Comparison of ENCODE assay signal across 7 mouse cellular contexts in the genomic region with DNA sequence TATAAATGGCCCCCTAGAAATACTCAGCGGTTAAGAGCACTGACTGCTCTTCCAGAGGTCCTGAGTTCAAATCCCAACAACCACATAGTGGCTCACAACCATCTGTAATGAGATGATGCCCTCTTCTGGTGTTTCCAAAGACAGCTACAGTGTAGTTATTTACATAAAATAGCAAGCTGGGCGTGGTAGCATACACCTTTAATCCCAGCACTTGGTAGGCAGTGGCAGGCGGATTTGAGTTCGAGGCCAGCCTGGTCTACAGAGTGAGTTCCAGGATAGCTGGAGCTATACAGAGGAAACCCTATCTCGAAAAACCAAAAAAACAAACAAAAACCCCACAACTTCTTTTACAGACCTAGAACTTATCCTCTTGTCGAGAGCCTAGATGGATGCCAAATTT. TPM values are rescaled to one million over a fixed set of nuclear protein-coding genes. Genes with fewer than 3 reads are reported as not detected.
DNase-seq lines count a peak whose midpoint lies in the region; ATAC-seq and TF ChIP-seq lines count a peak whose summit lies in the region.
"Not testable (repeated sequence)": the region's sequence is repeated elsewhere in the genome, so short reads cannot be mapped to it uniquely, and the experiment has no call there.

No protein-coding gene starts in this region.

- not testable (repeated sequence) for ATAC-seq in embryonic facial prominence, embryonic 11.5 days (replicated peaks; ENCODE audit: insufficient number of reproducible peaks, low FRiP score, low TSS enrichment, low read depth); hindbrain, embryonic 14.5 days (ENCODE audit: low FRiP score); lung, embryonic 14.5 days (ENCODE audit: insufficient read depth); neural tube, embryonic 11.5 days (ENCODE audit: insufficient read depth, low FRiP score, low TSS enrichment)

- not testable (repeated sequence) for H3K27ac ChIP-seq in ES-E14 (ENCODE audit: insufficient read depth, low read depth, low read length, poor library complexity, severe bottlenecking); embryonic facial prominence, embryonic 11.5 days (replicated peaks; ENCODE audit: low read depth, low read length); gastrocnemius, adult 2 months; hindbrain, embryonic 14.5 days; lung, embryonic 14.5 days (ENCODE audit: low read depth); neural tube, embryonic 11.5 days (ENCODE audit: low read depth, low read length)
- H3K27ac ChIP-seq in limb, embryonic 10.5 days: peak overlapping the region; percentile 99

- not testable (repeated sequence) for DNase-seq in ES-E14 (ENCODE audit: low read depth, low spot score); embryonic facial prominence, embryonic 11.5 days (ENCODE audit: low spot score); gastrocnemius, adult 2 months; hindbrain, embryonic 14.5 days (ENCODE audit: low spot score); limb, embryonic 10.5 days (ENCODE audit: low spot score); lung, embryonic 14.5 days; neural tube, embryonic 11.5 days (ENCODE audit: low spot score)

- peak overlapping the region; percentile 90 to 91 for H3K4me3 ChIP-seq in ES-E14 (ENCODE audit: insufficient read depth in 1 of 2, low read depth in 1 of 2, low read length in 2 of 2, poor library complexity in 1 of 2, severe bottlenecking in 1 of 2)
- peak overlapping the region; percentile 90 for H3K4me3 ChIP-seq in embryonic facial prominence, embryonic 11.5 days (ENCODE audit: low read depth, low read length)
- peak overlapping the region; percentile 77 for H3K4me3 ChIP-seq in gastrocnemius, adult 2 months
- peak overlapping the region; percentile 79 for H3K4me3 ChIP-seq in hindbrain, embryonic 14.5 days (replicated peaks; ENCODE audit: low read length)
- H3K4me3 ChIP-seq in limb, embryonic 10.5 days: peak overlapping the region; percentile 96
- H3K4me3 ChIP-seq in lung, embryonic 14.5 days (ENCODE audit: low read depth, low read length): peak overlapping the region; percentile 100
- H3K4me3 ChIP-seq in neural tube, embryonic 11.5 days (ENCODE audit: low read depth, low read length): peak overlapping the region; percentile 100

- peak overlapping the region; percentile 64 for H3K4me2 ChIP-seq in embryonic facial prominence, embryonic 11.5 days (ENCODE audit: low read depth, low read length)
- peak overlapping the region; percentile 94 for H3K4me2 ChIP-seq in hindbrain, embryonic 14.5 days (replicated peaks)
- peak overlapping the region; percentile 91 for H3K4me2 ChIP-seq in lung, embryonic 14.5 days
- peak overlapping the region; percentile 67 for H3K4me2 ChIP-seq in neural tube, embryonic 11.5 days (ENCODE audit: low read depth)

- not testable (repeated sequence) for H3K27me3 ChIP-seq in embryonic facial prominence, embryonic 11.5 days (ENCODE audit: control insufficient read depth, insufficient read depth, low read length); hindbrain, embryonic 14.5 days (ENCODE audit: control insufficient read depth, insufficient read depth, low read length); limb, embryonic 10.5 days (ENCODE audit: low read depth, poor library complexity, severe bottlenecking); lung, embryonic 14.5 days (ENCODE audit: insufficient read depth, low read length); neural tube, embryonic 11.5 days (ENCODE audit: control insufficient read depth, insufficient read depth, low read length)

- H3K9me3 ChIP-seq in ES-E14 (ENCODE audit: control insufficient read depth, insufficient read depth, low read depth, low read length); embryonic facial prominence, embryonic 11.5 days (replicated peaks; ENCODE audit: control insufficient read depth, low read length); hindbrain, embryonic 14.5 days (ENCODE audit: control insufficient read depth, low read length); limb, embryonic 10.5 days (replicated peaks); lung, embryonic 14.5 days (ENCODE audit: low read depth, low read length); neural tube, embryonic 11.5 days (ENCODE audit: control insufficient read depth, low read length): not testable (repeated sequence)

- 9% methylated on average over 6 of the region's 6 CpGs for WGBS in embryonic facial prominence, embryonic 11.5 days
- 15% methylated on average over 6 of the region's 6 CpGs for WGBS in hindbrain, embryonic 14.5 days
- 12% methylated on average over 6 of the region's 6 CpGs for WGBS in limb, embryonic 10.5 days
- 5% methylated on average over 6 of the region's 6 CpGs for WGBS in lung, embryonic 14.5 days
- 10% methylated on average over 6 of the region's 6 CpGs for WGBS in neural tube, embryonic 11.5 days

- peak overlapping the region; percentile 98 for H3K9ac ChIP-seq in ES-E14 (ENCODE audit: insufficient read depth, low read depth, low read length, poor library complexity, severe bottlenecking)
- peak overlapping the region; percentile 100 for H3K9ac ChIP-seq in embryonic facial prominence, embryonic 11.5 days (replicated peaks; ENCODE audit: low read length)
- H3K9ac ChIP-seq in hindbrain, embryonic 14.5 days: peak overlapping the region; percentile 86
- peak overlapping the region; percentile 99 for H3K9ac ChIP-seq in lung, embryonic 14.5 days
- H3K9ac ChIP-seq in neural tube, embryonic 11.5 days (ENCODE audit: low read length): peak overlapping the region; percentile 100

- in situ Hi-C loops in ES-E14 (cut with MboI; ENCODE audit: low sequenced_read_pairs in 2 of 2, unreplicated experiment in 2 of 2): not testable (repeated sequence)

- not testable (repeated sequence) for TF ChIP-seq CTCF in gastrocnemius, adult 2 months (IDR thresholded peaks at IDR 0.05); lung, embryonic 14.5 days (IDR thresholded peaks at IDR 0.05; ENCODE audit: low read depth)

- H3K36me3 ChIP-seq in ES-E14 (ENCODE audit: control insufficient read depth, insufficient read depth, low read length, poor library complexity, severe bottlenecking); embryonic facial prominence, embryonic 11.5 days (replicated peaks; ENCODE audit: control insufficient read depth, insufficient read depth, low read depth, low read length); neural tube, embryonic 11.5 days (ENCODE audit: control insufficient read depth, insufficient read depth, low read length): not testable (repeated sequence)
- peaks cover 23% of the 10 kb centered on the region for H3K36me3 ChIP-seq in hindbrain, embryonic 14.5 days (replicated peaks; ENCODE audit: control insufficient read depth, insufficient read depth)
- peaks cover 37% of the 10 kb centered on the region for H3K36me3 ChIP-seq in limb, embryonic 10.5 days
- H3K36me3 ChIP-seq in lung, embryonic 14.5 days (ENCODE audit: insufficient read depth): peaks cover 21% of the 10 kb centered on the region

- H3K4me1 ChIP-seq in ES-E14 (ENCODE audit: control insufficient read depth in 2 of 2, insufficient read depth in 2 of 2, low read length in 2 of 2, poor library complexity in 1 of 2); embryonic facial prominence, embryonic 11.5 days (ENCODE audit: control insufficient read depth, insufficient read depth, low read length); lung, embryonic 14.5 days (ENCODE audit: insufficient read depth); neural tube, embryonic 11.5 days (ENCODE audit: control insufficient read depth, insufficient read depth, low read length): not testable (repeated sequence)
- peaks cover 29% of the 10 kb centered on the region for H3K4me1 ChIP-seq in hindbrain, embryonic 14.5 days (replicated peaks; ENCODE audit: control insufficient read depth, insufficient read depth, low read length)
- H3K4me1 ChIP-seq in limb, embryonic 10.5 days: peaks cover 16% of the 10 kb centered on the region

- intact Hi-C loops in gastrocnemius, adult 2 months (cut with DNase I): not testable (repeated sequence)

RNA-seq across cellular contexts. Expression of a gene that starts 1.3 kb away (rescaled TPM):
- 142 and 160 TPM in 2 replicates for total RNA-seq in ES-E14 (2012; rRNA removed)
- polyA plus RNA-seq in embryonic facial prominence, embryonic 11.5 days (2014; fragmentation: Nextera tagmentation; extraction: Ambion mirVana): 25.6 and 26.6 TPM in 2 replicates
- total RNA-seq in gastrocnemius, adult 2 months (2021): 10 to 100 TPM; 26.1 to 29.5 TPM
- polyA plus RNA-seq in hindbrain, embryonic 14.5 days (2014; fragmentation: Nextera tagmentation; extraction: Ambion mirVana): 23.7 and 26.2 TPM in 2 replicates
- 37.0 and 40.9 TPM in 2 replicates for polyA plus RNA-seq in limb, embryonic 10.5 days (2016; fragmentation: Nextera tagmentation; extraction: Ambion mirVana)
- 30.7 and 30.8 TPM in 2 replicates for polyA plus RNA-seq in lung, embryonic 14.5 days (2014; fragmentation: Nextera tagmentation; extraction: Ambion mirVana)
- 21.0 and 23.8 TPM in 2 replicates for polyA plus RNA-seq in neural tube, embryonic 11.5 days (2014; fragmentation: Nextera tagmentation; extraction: Ambion mirVana)
